Mouse (Mus musculus) midbrain, postnatal 0 days (tissue): ENCODE results near the gene Gm17509. TPM values are rescaled to one million over a fixed set of nuclear protein-coding genes. Genes with fewer than 3 reads are reported as not detected.

Experiments
- ATAC-seq: fragments of 200-750 bp; cut with Nextera tagmentation; 2 replicates; pipeline ENCODE4 v1.8.0; 2017; ENCODE audit warnings: moderate number of reproducible peaks, mild to moderate bottlenecking, moderate TSS enrichment, moderate library complexity; ENCODE audit not compliant: low FRiP score
- DNase-seq: peaks from one replicate; pipeline ENCODE4 v3.0.0-alpha.2; 2015; ENCODE audit warnings: low spot score
- H3K27ac ChIP-seq: fragments of 300-500 bp; sonication (generic); 2 replicates; pipeline ENCODE4 v1.5.1; 2014; ENCODE audit warnings: low read depth, mild to moderate bottlenecking, low read length, mixed read lengths
- H3K27me3 ChIP-seq: fragments of 300-500 bp; sonication (generic); 2 replicates; pipeline ENCODE4 v1.6.1; 2014; ENCODE audit warnings: low read length, control low read depth, mixed read lengths; ENCODE audit not compliant: insufficient read depth
- H3K36me3 ChIP-seq: fragments of 300-500 bp; sonication (generic); 2 replicates; pipeline ENCODE4 v1.6.1; 2014; ENCODE audit warnings: low read length, control low read depth, mixed read lengths; ENCODE audit not compliant: insufficient read depth
- H3K4me1 ChIP-seq: fragments of 300-500 bp; sonication (generic); 2 replicates; pipeline ENCODE4 v1.6.1; 2014; ENCODE audit warnings: mild to moderate bottlenecking, control low read depth, antibody characterized with exemption, low read length, mixed read lengths; ENCODE audit not compliant: insufficient read depth
- H3K4me2 ChIP-seq: fragments of 300-500 bp; sonication (generic); 2 replicates; pipeline ENCODE4 v1.6.1; 2014; ENCODE audit warnings: low read depth, mild to moderate bottlenecking, low read length, mixed read lengths; ENCODE audit not compliant: poor library complexity, severe bottlenecking
- H3K4me3 ChIP-seq: fragments of 300-500 bp; sonication (generic); 2 replicates; pipeline ENCODE4 v1.5.1; 2014; ENCODE audit warnings: low read depth, mild to moderate bottlenecking, low read length, moderate library complexity
- H3K9ac ChIP-seq: fragments of 300-500 bp; sonication (generic); replicated peaks from 2 replicates; pipeline ENCODE4 v1.6.1; 2014; ENCODE audit warnings: mild to moderate bottlenecking, low read length, moderate library complexity, mixed read lengths; ENCODE audit not compliant: poor library complexity, severe bottlenecking
- H3K9me3 ChIP-seq: fragments of 300-500 bp; sonication (generic); 2 replicates; pipeline ENCODE4 v1.6.1; 2016; ENCODE audit warnings: low read length, control low read depth
- CTCF ChIP-seq: IDR thresholded peaks from 2 replicates; pipeline ENCODE4 v1.5.1; 2016; ENCODE audit warnings: antibody characterized with exemption, mild to moderate bottlenecking
- WGBS: fragments of 180-500 bp; shearing (Covaris S2); extraction: QIAGEN DNeasy Blood & Tissue Kit; methylation state at CpG from one replicate; pipeline ENCODE4 v1.1.7; 2014; 5-methylcytosine and 5-hydroxymethylcytosine counted together
- polyA plus RNA-seq: library from polyadenylated mRNA; unstranded; fragments of >200 nt; fragmentation: Nextera tagmentation; extraction: Ambion mirVana; gene quantifications from 2 replicates; pipeline ENCODE4 v1.2.1, GENCODE M21; 2015
- total RNA-seq: library from RNA; depleted of rRNA; stranded (reverse); fragments of >200 nt; gene quantifications from 2 replicates; pipeline ENCODE4 v1.2.3, GENCODE M21; 2014

Gene Gm17509
- total and polyA plus RNA-seq, 2 experiments from 2014 or later, result 0.16 to 0.71 TPM

- DNase-seq, result peak; percentile 38
- no peak overlapping the region for H3K27ac ChIP-seq
- ATAC-seq, result no peak
- no peak overlapping the region for H3K9ac ChIP-seq
- no peaks in the 10 kb centered on the region for H3K9me3 ChIP-seq
- H3K4me3 ChIP-seq, result no peak overlapping the region
- TF ChIP-seq CTCF, result peak; percentile 73
- no peaks in the 10 kb centered on the region for H3K36me3 ChIP-seq
- no peaks in the 10 kb centered on the region for H3K27me3 ChIP-seq
- 49% methylated on average over 22 of the region's 22 CpGs for WGBS
- no peaks in the 10 kb centered on the region for H3K4me1 ChIP-seq
- no peak overlapping the region for H3K4me2 ChIP-seq
Observed at GRCm38 (mm10) chr13:117202755-117203471, 18.0 kb downstream of the Gm17509 start.

GRCm38 (mm10) chr13:117198402-117199083 lies 22.3 kb downstream of the Gm17509 start:
- 91% methylated on average over 7 of the region's 7 CpGs for WGBS
- no peak overlapping the region for H3K9ac ChIP-seq
- no peak for ATAC-seq
- H3K27ac ChIP-seq, result no peak overlapping the region
- no peak overlapping the region for H3K4me3 ChIP-seq
- peak; percentile 74 for DNase-seq
- H3K27me3 ChIP-seq, result no peaks in the 10 kb centered on the region
- H3K4me1 ChIP-seq, result no peaks in the 10 kb centered on the region
- H3K9me3 ChIP-seq, result no peaks in the 10 kb centered on the region
- H3K4me2 ChIP-seq, result no peak overlapping the region
- TF ChIP-seq CTCF, result peak; percentile 77
- no peaks in the 10 kb centered on the region for H3K36me3 ChIP-seq

GRCm38 (mm10) chr13:117197666-117198065 lies 23.2 kb downstream of the Gm17509 start:
- H3K4me2 ChIP-seq, result no peak overlapping the region
- no peaks in the 10 kb centered on the region for H3K4me1 ChIP-seq
- no peaks in the 10 kb centered on the region for H3K9me3 ChIP-seq
- H3K27me3 ChIP-seq, result no peaks in the 10 kb centered on the region
- H3K27ac ChIP-seq, result no peak overlapping the region
- no peak overlapping the region for H3K4me3 ChIP-seq
- no peak overlapping the region for H3K9ac ChIP-seq
- DNase-seq (no peak), ATAC-seq (no peak)
- TF ChIP-seq CTCF, result no peak
- no peaks in the 10 kb centered on the region for H3K36me3 ChIP-seq
- WGBS, result 100% methylated on average over 2 of the region's 2 CpGs

- Histone ChIP-seq H3K4me2 (no peak overlapping the region), H3K9me3 (no peaks in the 10 kb centered on the region), H3K4me3 (no peak overlapping the region), H3K27me3 (no peaks in the 10 kb centered on the region), H3K36me3 (no peaks in the 10 kb centered on the region), H3K27ac (no peak overlapping the region), H3K9ac (no peak overlapping the region), H3K4me1 (no peaks in the 10 kb centered on the region)
- WGBS, result 91% methylated on average over 13 of the region's 13 CpGs
- DNase-seq, result no peak
- ATAC-seq, result no peak
- TF ChIP-seq CTCF, result no peak
Observed at GRCm38 (mm10) chr13:117195569-117196495, 25.0 kb downstream of the Gm17509 start.

- TF ChIP-seq CTCF, result no peak
- no peaks in the 10 kb centered on the region for H3K36me3 ChIP-seq
- H3K27me3 ChIP-seq, result no peaks in the 10 kb centered on the region
- no peak overlapping the region for H3K4me2 ChIP-seq
- DNase-seq (no peak), ATAC-seq (no peak)
- no peaks in the 10 kb centered on the region for H3K4me1 ChIP-seq
- WGBS, result 86% methylated on average over 7 of the region's 7 CpGs
- H3K9me3 ChIP-seq, result no peaks in the 10 kb centered on the region
- no peak overlapping the region for H3K4me3 ChIP-seq
- H3K27ac ChIP-seq, result no peak overlapping the region
- no peak overlapping the region for H3K9ac ChIP-seq
Observed at GRCm38 (mm10) chr13:117193422-117193983, 27.4 kb downstream of the Gm17509 start.
